Mouse (Mus musculus) stomach, embryonic 14.5 days (tissue): ENCODE measurements at regions not wholly inside any gene's neighbourhood (a gene's known extent, or its start where the extent isn't known, plus 50 kb on each side); places are given as distances from the start of the nearest gene placed in this dataset.

ENCODE experiments used
- ATAC-seq: fragments of 200-750 bp; cut with Nextera tagmentation; 2 replicates; pipeline ENCODE4 v1.8.0; 2017; ENCODE audit warnings: low read depth, moderate TSS enrichment; ENCODE audit not compliant: insufficient number of reproducible peaks, insufficient read depth, low FRiP score
- H3K27ac ChIP-seq: fragments of 300-500 bp; sonication (generic); 2 replicates; pipeline ENCODE4 v1.5.1; 2014; ENCODE audit warnings: mild to moderate bottlenecking, low read length, moderate library complexity, mixed read lengths
- H3K27me3 ChIP-seq: fragments of 300-500 bp; sonication (generic); 2 replicates; pipeline ENCODE4 v1.6.1; 2014; ENCODE audit warnings: low read length, control low read depth, mixed read lengths; ENCODE audit not compliant: control insufficient read depth, insufficient read depth
- H3K36me3 ChIP-seq: fragments of 300-500 bp; sonication (generic); 2 replicates; pipeline ENCODE4 v1.6.1; 2014; ENCODE audit warnings: mild to moderate bottlenecking, control low read depth, low read length, moderate library complexity, mixed read lengths; ENCODE audit not compliant: control insufficient read depth, insufficient read depth
- H3K4me1 ChIP-seq: fragments of 300-500 bp; sonication (generic); 2 replicates; pipeline ENCODE4 v1.6.1; 2014; ENCODE audit warnings: low read length, control low read depth, mixed read lengths; ENCODE audit not compliant: control insufficient read depth, insufficient read depth
- H3K4me2 ChIP-seq: fragments of 300-500 bp; sonication (generic); replicated peaks from 2 replicates; pipeline ENCODE4 v1.6.1; 2014; ENCODE audit warnings: low read depth, low read length, control low read depth
- H3K4me3 ChIP-seq: fragments of 300-500 bp; sonication (generic); 2 replicates; pipeline ENCODE4 v1.5.1; 2014; ENCODE audit warnings: low read depth, low read length, control low read depth
- H3K9ac ChIP-seq: fragments of 300-500 bp; sonication (generic); replicated peaks from 2 replicates; pipeline ENCODE4 v1.6.1; 2014; ENCODE audit warnings: low read depth, mild to moderate bottlenecking, control low read depth, low read length, moderate library complexity, mixed read lengths
- H3K9me3 ChIP-seq: fragments of 300-500 bp; sonication (generic); 2 replicates; pipeline ENCODE4 v1.6.1; 2016; ENCODE audit warnings: low read depth, low read length, control low read depth; ENCODE audit not compliant: control insufficient read depth
- WGBS: fragments of 180-500 bp; shearing (Covaris S2); extraction: QIAGEN DNeasy Blood & Tissue Kit; methylation state at CpG from one replicate; pipeline ENCODE4 v1.1.7; 2014; 5-methylcytosine and 5-hydroxymethylcytosine counted together

DNA sequence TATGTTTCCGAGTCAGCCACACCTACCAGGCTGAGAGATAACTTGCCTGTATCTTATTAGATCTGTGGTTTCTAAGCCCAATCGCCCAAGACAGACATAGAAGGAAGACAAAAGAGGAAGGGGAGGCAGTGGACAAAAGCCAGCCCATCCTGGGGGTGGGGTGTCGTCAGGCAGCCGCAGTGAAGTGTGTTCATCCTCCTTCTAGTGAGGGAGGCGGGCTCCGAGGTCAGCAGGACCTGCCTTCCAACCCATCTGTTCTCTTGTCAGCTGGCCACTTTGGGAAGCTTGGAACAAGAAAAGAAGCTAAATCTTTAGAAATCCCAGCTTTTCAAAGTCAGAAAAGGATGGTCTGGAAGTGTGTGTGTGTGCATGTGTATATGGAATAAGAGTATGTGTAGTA lies 228.7 kb upstream of the Kazn start:
- Histone ChIP-seq H3K27me3 (no peaks in the 10 kb centered on the region), H3K36me3 (no peaks in the 10 kb centered on the region), H3K4me3 (no peak overlapping the region), H3K9me3 (no peaks in the 10 kb centered on the region; the same call in 1 of the 2 replicates), H3K9ac (no peak overlapping the region), H3K27ac (no peak overlapping the region), H3K4me1 (no peaks in the 10 kb centered on the region), H3K4me2 (no peak overlapping the region)
- ATAC-seq = no peak
- WGBS = 58% methylated on average over 6 of the region's 6 CpGs

DNA sequence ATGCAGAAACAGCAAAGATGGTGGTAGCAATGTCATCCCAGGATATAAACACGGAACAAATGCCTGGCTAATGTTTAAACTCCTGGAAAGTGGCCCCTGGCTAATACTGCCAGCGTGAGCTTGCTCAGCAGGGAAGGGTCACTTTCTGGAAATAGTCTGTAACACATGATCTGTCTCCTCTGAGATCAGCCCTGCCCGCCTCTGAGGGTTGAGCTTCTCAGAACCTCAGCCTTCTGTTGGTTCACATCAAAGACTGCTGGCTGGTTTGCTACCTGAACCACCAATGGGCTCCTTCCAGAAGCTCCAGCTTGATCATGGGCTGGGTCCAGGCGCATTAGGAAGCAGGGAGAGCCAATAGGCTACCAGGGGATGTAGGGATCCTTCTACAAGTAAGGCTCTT lies 226.0 kb upstream of the Kazn start:
- Histone ChIP-seq H3K4me2 (no peak overlapping the region), H3K36me3 (no peaks in the 10 kb centered on the region), H3K4me1 (no peaks in the 10 kb centered on the region), H3K9me3 (no peaks in the 10 kb centered on the region; the same call in 1 of the 2 replicates), H3K9ac (no peak overlapping the region), H3K4me3 (no peak overlapping the region), H3K27me3 (no peaks in the 10 kb centered on the region), H3K27ac (no peak overlapping the region)
- 83% methylated on average over 4 of the region's 4 CpGs for WGBS
- no peak for ATAC-seq

- Histone ChIP-seq H3K4me2 (no peak overlapping the region), H3K9me3 (no peaks in the 10 kb centered on the region; the same call in 1 of the 2 replicates), H3K9ac (no peak overlapping the region), H3K27ac (no peak overlapping the region), H3K4me1 (no peaks in the 10 kb centered on the region), H3K4me3 (no peak overlapping the region), H3K27me3 (no peaks in the 10 kb centered on the region), H3K36me3 (no peaks in the 10 kb centered on the region)
- 91% methylated on average over 6 of the region's 6 CpGs for WGBS
- no peak for ATAC-seq
Measured at GRCm38 (mm10) chr4:142464066-142464465, 224.9 kb upstream of the Kazn start.

DNA sequence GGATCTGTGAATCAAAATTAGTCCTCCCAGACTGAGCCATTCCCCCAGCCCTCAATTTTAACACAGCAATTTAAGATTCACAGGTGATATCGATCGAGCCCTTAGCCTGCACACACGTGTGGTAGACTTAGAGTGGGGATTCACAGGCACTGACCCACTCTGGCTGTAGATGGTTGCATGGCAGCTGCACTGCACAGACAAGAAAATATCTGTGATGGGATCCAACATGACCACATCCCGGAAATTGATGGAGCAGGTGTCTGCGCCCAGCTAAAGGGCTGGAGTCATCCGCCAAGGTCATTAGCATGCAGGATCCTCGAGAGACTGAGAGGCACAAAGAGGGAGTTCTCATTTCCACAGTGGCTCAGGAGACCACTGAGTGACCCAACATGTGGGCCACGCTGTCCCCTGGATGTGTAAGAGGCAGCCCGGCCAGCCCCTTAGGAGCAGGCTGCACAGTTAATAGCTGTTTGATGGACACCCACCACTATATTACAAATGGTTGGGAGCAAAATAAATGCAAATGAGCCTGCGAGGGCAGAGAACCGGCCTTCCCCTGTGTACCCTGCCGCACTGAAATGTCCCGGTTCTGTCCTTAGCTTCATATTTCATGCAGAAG lies 221.4 kb upstream of the Kazn start:
- Histone ChIP-seq H3K9ac (no peak overlapping the region), H3K27me3 (no peaks in the 10 kb centered on the region), H3K36me3 (no peaks in the 10 kb centered on the region), H3K4me3 (no peak overlapping the region), H3K4me2 (no peak overlapping the region), H3K27ac (no peak overlapping the region), H3K4me1 (no peaks in the 10 kb centered on the region), H3K9me3 (no peaks in the 10 kb centered on the region; the same call in 1 of the 2 replicates)
- ATAC-seq = no peak
- WGBS = 84% methylated on average over 13 of the region's 13 CpGs

- Histone ChIP-seq H3K4me3 (no peak overlapping the region), H3K9me3 (no peaks in the 10 kb centered on the region), H3K27me3 (no peaks in the 10 kb centered on the region), H3K27ac (no peak overlapping the region), H3K9ac (no peak overlapping the region), H3K4me2 (no peak overlapping the region), H3K36me3 (no peaks in the 10 kb centered on the region), H3K4me1 (peaks cover 9% of the 10 kb centered on the region; the same call in 1 of the 2 replicates)
- WGBS = 38% methylated on average over 11 of the region's 11 CpGs
- no peak for ATAC-seq
Measured at GRCm38 (mm10) chr4:142452614-142453013, 213.4 kb upstream of the Kazn start.

DNA sequence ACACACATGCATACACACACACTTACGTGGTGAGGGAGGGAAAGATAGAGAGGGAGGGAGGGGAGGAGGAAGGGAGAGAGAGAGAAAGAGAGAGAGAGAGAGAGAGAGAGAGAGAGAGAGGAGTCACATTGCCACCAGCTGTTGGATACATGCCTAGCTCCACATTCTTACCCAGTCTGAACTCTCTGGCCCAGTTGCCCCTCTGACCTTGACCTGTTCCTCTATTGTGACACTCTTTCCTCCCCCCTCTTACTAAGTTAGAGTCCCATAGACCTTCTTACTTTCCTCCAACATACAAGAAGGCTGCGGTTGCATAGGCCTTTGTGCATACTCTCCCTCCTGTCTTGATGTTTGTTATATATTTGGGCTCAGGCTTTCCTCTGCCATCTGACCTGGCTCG lies 211.7 kb upstream of the Kazn start:
- Histone ChIP-seq H3K27me3 (no peaks in the 10 kb centered on the region), H3K9me3 (no peaks in the 10 kb centered on the region), H3K9ac (no peak overlapping the region), H3K27ac (no peak overlapping the region), H3K4me2 (no peak overlapping the region), H3K4me1 (peaks cover 15% of the 10 kb centered on the region), H3K4me3 (no peak overlapping the region), H3K36me3 (no peaks in the 10 kb centered on the region)
- no peak for ATAC-seq
- 89% methylated on average over 3 of the region's 3 CpGs for WGBS

GRCm38 (mm10) chr4:142449713-142450112 lies 210.5 kb upstream of the Kazn start:
- Histone ChIP-seq H3K4me1 (peaks cover 15% of the 10 kb centered on the region), H3K36me3 (no peaks in the 10 kb centered on the region), H3K27ac (no peak overlapping the region), H3K4me2 (no peak overlapping the region), H3K9me3 (no peaks in the 10 kb centered on the region), H3K27me3 (no peaks in the 10 kb centered on the region), H3K9ac (no peak overlapping the region), H3K4me3 (no peak overlapping the region)
- WGBS = 33% methylated on average over 13 of the region's 13 CpGs
- ATAC-seq = no peak

GRCm38 (mm10) chr4:142449198-142449702 lies 210.0 kb upstream of the Kazn start:
- no peak for ATAC-seq
- H3K4me1 ChIP-seq = peaks cover 15% of the 10 kb centered on the region
- no peaks in the 10 kb centered on the region for H3K36me3 ChIP-seq
- H3K4me3 ChIP-seq = no peak overlapping the region
- H3K27ac ChIP-seq = no peak overlapping the region
- H3K4me2 ChIP-seq = no peak overlapping the region
- H3K9ac ChIP-seq = no peak overlapping the region
- H3K9me3 ChIP-seq = no peaks in the 10 kb centered on the region
- WGBS = 64% methylated on average over 14 of the region's 14 CpGs
- no peaks in the 10 kb centered on the region for H3K27me3 ChIP-seq

DNA sequence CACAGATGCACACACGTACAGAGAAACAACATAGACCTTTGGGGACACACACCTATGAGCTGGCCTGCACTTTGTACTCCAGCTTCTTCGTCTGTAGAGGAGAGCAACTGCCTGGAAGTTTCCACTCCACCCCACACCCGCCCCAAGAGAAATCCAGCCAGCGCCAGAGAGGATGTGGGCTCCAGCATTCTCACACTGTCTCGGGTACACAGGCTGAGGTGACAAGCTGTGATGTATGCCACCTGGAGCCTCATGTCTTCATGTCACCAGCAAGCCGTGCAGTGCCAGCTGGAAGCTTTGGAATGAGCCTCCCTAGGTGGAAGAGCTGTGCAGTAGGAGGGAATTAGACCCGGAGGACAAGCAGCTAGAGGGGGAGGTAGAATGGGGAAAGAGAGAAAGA lies 208.3 kb upstream of the Kazn start:
- no peak for ATAC-seq
- H3K27me3 ChIP-seq = no peaks in the 10 kb centered on the region
- no peak overlapping the region for H3K4me2 ChIP-seq
- no peaks in the 10 kb centered on the region for H3K9me3 ChIP-seq
- no peak overlapping the region for H3K9ac ChIP-seq
- H3K4me1 ChIP-seq = peaks cover 12% of the 10 kb centered on the region
- no peak overlapping the region for H3K27ac ChIP-seq
- 40% methylated on average over 7 of the region's 7 CpGs for WGBS
- H3K36me3 ChIP-seq = no peaks in the 10 kb centered on the region
- no peak overlapping the region for H3K4me3 ChIP-seq
